Mouse (Mus musculus) lung, postnatal 10 days (tissue): ENCODE measurements around the gene Klhdc3.

Source experiments
- DNase-seq: peaks from one replicate; pipeline ENCODE4 v3.0.0; 2021

The Klhdc3 gene

GRCm38 (mm10) chr17:46651755-46652547 is 28.8 kb downstream of the Klhdc3 start:
- peak; percentile 32 for DNase-seq

GRCm38 (mm10) chr17:46651292-46651691 is 29.4 kb downstream of the Klhdc3 start:
- no peak for DNase-seq

GRCm38 (mm10) chr17:46650232-46651031 is 30.3 kb downstream of the Klhdc3 start, which contains the start of gene Cul7:
Gene Cul7, plus strand, starts transcription at chr17:46650337.
- peak; percentile 97 for DNase-seq

- no peak for DNase-seq
Observed at GRCm38 (mm10) chr17:46649811-46650210, 30.9 kb downstream of the Klhdc3 start.

GRCm38 (mm10) chr17:46648436-46648835 is 32.3 kb downstream of the Klhdc3 start:
- DNase-seq = no peak

DNA sequence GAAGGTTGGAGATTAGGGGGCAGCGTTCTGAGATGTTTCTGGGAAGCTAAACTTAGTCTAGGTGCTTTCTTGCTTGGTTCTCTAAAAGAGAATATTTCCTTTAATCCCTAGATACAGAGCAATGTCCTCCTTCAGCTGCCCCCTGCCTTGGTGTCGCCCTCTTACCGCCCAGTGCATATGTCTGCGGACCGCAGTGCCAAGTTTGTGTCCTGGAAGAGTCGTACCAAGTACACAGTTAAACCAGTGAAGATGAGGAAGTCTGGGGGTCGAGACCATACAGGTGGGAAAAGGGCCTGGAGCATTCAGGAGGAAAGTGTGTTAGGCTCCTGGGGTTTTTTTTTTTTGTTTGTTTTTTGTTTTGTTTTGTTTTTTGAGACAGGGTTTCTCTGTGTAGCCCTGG is 33.4 kb downstream of the Klhdc3 start:
- DNase-seq = no peak

DNA sequence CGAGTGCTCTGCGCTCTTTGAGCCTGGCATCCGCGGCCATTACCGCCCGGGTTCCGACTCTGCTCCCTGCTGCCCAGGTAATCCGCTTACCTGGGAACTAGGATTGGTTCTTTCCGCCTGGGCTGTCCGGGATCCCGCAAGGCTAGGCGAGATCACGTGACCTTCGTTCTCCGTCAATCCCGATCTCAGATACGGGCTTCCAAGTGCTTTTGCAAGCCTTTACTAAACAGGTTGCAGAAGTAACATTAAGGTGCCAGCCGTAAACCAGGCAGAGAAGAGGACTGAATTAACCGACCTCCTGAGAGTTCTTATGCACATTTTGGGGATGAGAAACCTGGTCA is 34.4 kb downstream of the Klhdc3 start:
- DNase-seq = no peak

GRCm38 (mm10) chr17:46645561-46646321 is 35.0 kb downstream of the Klhdc3 start, which contains the start of the genes Klc4 and Mrpl2:
Gene Klc4, minus strand, starts transcription at chr17:46646022.
Gene Mrpl2, plus strand, starts transcription at chr17:46646229.
- DNase-seq = peak; percentile 99

GRCm38 (mm10) chr17:46644916-46645475 is 35.7 kb downstream of the Klhdc3 start:
- peak; percentile 84 for DNase-seq

GRCm38 (mm10) chr17:46644152-46644805 is 36.4 kb downstream of the Klhdc3 start:
- no peak for DNase-seq

- DNase-seq = no peak
Observed at GRCm38 (mm10) chr17:46642060-46642459, 38.7 kb downstream of the Klhdc3 start.

DNA sequence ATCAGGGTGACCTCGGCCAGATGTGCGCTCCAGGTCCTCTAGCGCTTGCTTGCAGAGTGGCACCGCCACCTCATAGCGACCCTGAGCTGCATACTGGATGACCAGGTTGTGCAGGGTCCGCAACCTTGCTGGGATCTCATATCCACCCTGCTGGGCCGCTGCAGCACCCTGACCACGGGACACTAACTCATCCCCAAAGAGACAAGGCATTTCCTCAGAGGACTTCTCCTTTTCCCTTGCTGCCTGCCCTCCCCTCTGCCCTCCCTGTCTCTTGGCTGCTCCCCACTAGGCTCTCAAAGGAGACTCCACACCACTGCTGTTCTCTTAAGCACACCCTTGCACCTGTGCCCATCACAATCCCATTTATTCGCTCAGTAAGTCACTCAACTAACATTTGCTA is 40.8 kb downstream of the Klhdc3 start:
- no peak for DNase-seq

- peak; percentile 90 for DNase-seq
Observed at GRCm38 (mm10) chr17:46636831-46637523, 43.7 kb downstream of the Klhdc3 start.

- peak; percentile 93 for DNase-seq
Observed at GRCm38 (mm10) chr17:46629685-46630441, 50.9 kb downstream of the Klhdc3 start.

- peak; percentile 91 for DNase-seq
Observed at GRCm38 (mm10) chr17:46628791-46629684, 51.7 kb downstream of the Klhdc3 start, which contains the start of gene Ptk7. Gene Ptk7, minus strand, starts transcription at chr17:46629504.

- DNase-seq = peak; percentile 50
Observed at GRCm38 (mm10) chr17:46628471-46628790, 52.3 kb downstream of the Klhdc3 start.

- peak; percentile 43 for DNase-seq
Observed at GRCm38 (mm10) chr17:46627409-46627808, 53.3 kb downstream of the Klhdc3 start.

- DNase-seq = peak; percentile 32
Observed at GRCm38 (mm10) chr17:46624598-46624997, 56.1 kb downstream of the Klhdc3 start.
